Mouse (Mus musculus) limb, embryonic 11.5 days (tissue): Measurements from ENCODE around the gene Tipin. TPM values are rescaled to one million over a fixed set of nuclear protein-coding genes. Genes with fewer than 3 reads are reported as not detected.

ENCODE experiments used
- ATAC-seq: fragments of 200-750 bp; cut with Nextera tagmentation; 2 replicates; pipeline ENCODE4 v1.8.0; 2017; ENCODE audit warnings: low read depth; ENCODE audit not compliant: insufficient number of reproducible peaks, low FRiP score, low TSS enrichment
- DNase-seq: peaks from one replicate; pipeline ENCODE4 v3.0.0-alpha.2; 2015; ENCODE audit warnings: low spot score
- H3K27ac ChIP-seq: fragments of 300-500 bp; sonication (generic); replicated peaks from 2 replicates; pipeline ENCODE4 v1.5.1; 2014; ENCODE audit warnings: low read depth, mild to moderate bottlenecking, low read length
- H3K27me3 ChIP-seq: fragments of 300-500 bp; sonication (generic); 2 replicates; pipeline ENCODE4 v1.6.1; 2014; ENCODE audit warnings: mild to moderate bottlenecking, low read length, mixed read lengths; ENCODE audit not compliant: control insufficient read depth, insufficient read depth
- H3K36me3 ChIP-seq: fragments of 300-500 bp; sonication (generic); 2 replicates; pipeline ENCODE4 v1.6.1; 2014; ENCODE audit warnings: mild to moderate bottlenecking, low read length, moderate library complexity, mixed read lengths; ENCODE audit not compliant: control insufficient read depth, insufficient read depth
- H3K4me1 ChIP-seq: fragments of 300-500 bp; sonication (generic); 2 replicates; pipeline ENCODE4 v1.6.1; 2014; ENCODE audit warnings: low read length, mixed read lengths; ENCODE audit not compliant: control insufficient read depth, insufficient read depth
- H3K4me2 ChIP-seq: fragments of 300-500 bp; sonication (generic); 2 replicates; pipeline ENCODE4 v1.6.1; 2014; ENCODE audit warnings: low read depth, mild to moderate bottlenecking, moderate library complexity; ENCODE audit not compliant: severe bottlenecking
- H3K4me3 ChIP-seq: fragments of 300-500 bp; sonication (generic); 2 replicates; pipeline ENCODE4 v1.5.1; 2014; ENCODE audit warnings: low read depth, low read length
- H3K9ac ChIP-seq: fragments of 300-500 bp; sonication (generic); 2 replicates; pipeline ENCODE4 v1.6.1; 2014; ENCODE audit warnings: mild to moderate bottlenecking, low read length
- H3K9me3 ChIP-seq: fragments of 300-500 bp; sonication (generic); 2 replicates; pipeline ENCODE4 v1.6.1; 2016; ENCODE audit warnings: low read length; ENCODE audit not compliant: control insufficient read depth
- WGBS: fragments of 180-500 bp; shearing (Covaris S2); extraction: QIAGEN DNeasy Blood & Tissue Kit; methylation state at CpG from one replicate; pipeline ENCODE4 v1.1.7; 2014; 5-methylcytosine and 5-hydroxymethylcytosine counted together
- polyA plus RNA-seq: library from polyadenylated mRNA; unstranded; fragments of >200 nt; fragmentation: Nextera tagmentation; extraction: Ambion mirVana; gene quantifications from 2 replicates; pipeline ENCODE4 v1.2.1, GENCODE M21; 2014

The Tipin gene
- polyA plus RNA-seq, 1 experiment from 2014 or later: 287 TPM

- Histone ChIP-seq H3K36me3 (no peaks in the 10 kb centered on the region), H3K4me3 (no peak overlapping the region), H3K4me1 (peaks cover 3% of the 10 kb centered on the region; the same call in 1 of the 2 replicates), H3K9me3 (no peaks in the 10 kb centered on the region), H3K27me3 (no peaks in the 10 kb centered on the region), H3K27ac (no peak overlapping the region; the same call in 1 of the 2 replicates), H3K4me2 (no peak overlapping the region), H3K9ac (no peak overlapping the region)
- 53% methylated on average over 8 of the region's 8 CpGs for WGBS
- DNase-seq (peak; percentile 22), ATAC-seq (no peak)
Observed at GRCm38 (mm10) chr9:64341671-64342070, 60.3 kb downstream of the Tipin start.

DNA sequence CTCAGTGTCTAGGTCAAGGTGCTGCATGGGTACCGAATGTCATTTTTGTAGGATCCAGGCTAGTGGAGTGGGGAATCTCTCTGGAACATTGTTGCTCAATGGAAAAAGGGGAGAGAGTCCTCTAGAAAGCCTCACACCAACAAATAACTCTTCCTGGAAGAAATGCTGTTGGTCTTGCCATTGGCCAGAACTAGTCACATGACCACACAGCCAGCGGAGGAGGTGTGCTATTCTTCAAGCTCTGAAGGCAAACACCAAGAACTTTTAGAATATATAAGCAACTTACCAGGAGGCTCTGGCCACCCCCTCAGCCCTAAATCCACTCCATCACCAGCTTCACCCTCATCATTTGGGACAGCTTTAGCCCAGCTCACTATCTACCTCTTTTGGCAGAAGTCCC is 62.3 kb downstream of the Tipin start:
- DNase-seq (no peak), ATAC-seq (no peak)
- 85% methylated on average over 2 of the region's 2 CpGs for whole genome bisulfite sequencing
- Histone ChIP-seq H3K4me2 (no peak overlapping the region), H3K27ac (no peak overlapping the region), H3K4me3 (no peak overlapping the region), H3K36me3 (no peaks in the 10 kb centered on the region), H3K9me3 (no peaks in the 10 kb centered on the region), H3K9ac (no peak overlapping the region), H3K4me1 (peaks cover 3% of the 10 kb centered on the region; the same call in 1 of the 2 replicates), H3K27me3 (no peaks in the 10 kb centered on the region)

DNA sequence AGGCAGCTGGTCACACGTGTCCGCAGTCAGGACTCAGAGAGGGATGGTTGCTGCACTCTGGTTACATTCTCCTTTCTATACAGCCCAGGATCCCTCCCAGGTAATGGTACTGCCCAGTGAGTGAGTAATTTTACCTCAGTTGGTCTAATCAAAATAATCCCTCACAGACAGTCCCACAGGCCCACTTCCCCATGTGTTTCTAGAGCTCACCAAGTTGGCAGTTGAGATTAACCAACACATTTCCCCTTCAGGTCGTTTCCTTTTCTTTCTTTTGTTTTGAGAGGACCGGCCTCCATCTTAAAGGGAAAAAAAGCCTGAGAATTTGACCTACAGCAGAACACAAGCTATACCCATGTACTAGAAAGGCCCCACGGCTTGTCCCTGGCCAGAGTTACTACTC is 64.5 kb downstream of the Tipin start:
- H3K27ac ChIP-seq: no peak overlapping the region
- WGBS: 72% methylated on average over 5 of the region's 5 CpGs
- no peak overlapping the region for H3K4me2 ChIP-seq
- H3K9me3 ChIP-seq: no peaks in the 10 kb centered on the region
- DNase-seq (no peak), ATAC-seq (no peak)
- H3K4me3 ChIP-seq: no peak overlapping the region
- H3K27me3 ChIP-seq: no peaks in the 10 kb centered on the region
- H3K9ac ChIP-seq: no peak overlapping the region
- no peaks in the 10 kb centered on the region for H3K4me1 ChIP-seq
- no peaks in the 10 kb centered on the region for H3K36me3 ChIP-seq

GRCm38 (mm10) chr9:64347377-64347776 is 66.0 kb downstream of the Tipin start:
- Histone ChIP-seq H3K9me3 (no peaks in the 10 kb centered on the region), H3K27me3 (no peaks in the 10 kb centered on the region), H3K4me3 (no peak overlapping the region), H3K9ac (no peak overlapping the region), H3K36me3 (no peaks in the 10 kb centered on the region), H3K27ac (no peak overlapping the region), H3K4me2 (no peak overlapping the region), H3K4me1 (no peaks in the 10 kb centered on the region)
- WGBS: 0% methylated on average over 1 of the region's 1 CpGs
- DNase-seq (no peak), ATAC-seq (no peak)

DNA sequence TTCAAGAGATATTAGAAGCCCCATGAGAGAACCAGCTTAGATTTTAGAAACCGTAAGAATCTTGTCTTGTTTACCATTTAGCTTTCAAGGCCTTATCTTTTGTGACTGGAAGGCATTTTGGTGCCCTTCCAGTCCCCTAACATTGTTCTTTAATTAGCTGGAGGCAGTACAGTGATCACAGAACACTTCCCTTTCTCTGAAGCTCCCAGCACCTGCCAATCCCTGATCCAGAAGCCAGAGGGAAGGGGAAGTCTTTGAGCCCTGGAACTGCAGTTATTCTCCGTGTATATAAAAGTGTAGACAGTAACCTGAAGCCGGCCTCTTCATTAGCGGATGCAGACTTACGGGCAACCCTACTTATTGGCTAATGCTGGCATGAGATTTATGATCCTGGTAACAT is 68.1 kb downstream of the Tipin start:
- Histone ChIP-seq H3K4me2 (no peak overlapping the region), H3K27me3 (no peaks in the 10 kb centered on the region), H3K36me3 (no peaks in the 10 kb centered on the region), H3K4me3 (no peak overlapping the region), H3K27ac (no peak overlapping the region), H3K9ac (no peak overlapping the region), H3K9me3 (no peaks in the 10 kb centered on the region), H3K4me1 (no peaks in the 10 kb centered on the region)
- DNase-seq (peak; percentile 37), ATAC-seq (no peak)
- 29% methylated on average over 5 of the region's 5 CpGs for WGBS

DNA sequence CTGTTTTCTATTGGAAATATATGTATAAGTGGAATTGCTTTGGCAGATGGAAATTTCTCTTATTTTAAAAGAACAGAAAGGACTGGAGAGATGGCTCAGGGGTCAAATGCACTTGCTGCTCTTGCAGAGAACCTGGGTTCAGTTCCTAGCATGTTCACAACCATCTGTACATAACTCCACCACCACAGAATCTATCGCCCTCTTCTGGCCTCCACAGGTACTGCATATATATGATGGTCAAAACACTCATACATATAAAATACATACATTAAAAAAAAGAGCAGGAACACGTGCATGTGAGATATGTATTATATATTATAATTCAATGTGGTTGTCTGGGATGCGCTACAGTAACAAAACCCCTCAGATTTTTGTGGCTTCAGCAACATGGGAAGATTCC is 69.8 kb downstream of the Tipin start:
- Histone ChIP-seq H3K4me1 (no peaks in the 10 kb centered on the region), H3K9ac (no peak overlapping the region), H3K36me3 (no peaks in the 10 kb centered on the region), H3K4me3 (no peak overlapping the region), H3K27me3 (no peaks in the 10 kb centered on the region), H3K9me3 (no peaks in the 10 kb centered on the region), H3K4me2 (no peak overlapping the region), H3K27ac (no peak overlapping the region)
- WGBS: 42% methylated on average over 3 of the region's 3 CpGs
- ATAC-seq (no peak), DNase-seq (peak; percentile 42)

Other genes with a start within 250 kb of the Tipin start
- gene Lctl, start 164.4 kb upstream of the Tipin start, polyA plus RNA-seq: not detected in 2 replicates
- 36.0 and 41.3 TPM in 2 replicates for gene Zwilch, start 108.5 kb upstream of the Tipin start, polyA plus RNA-seq
- gene Rpl4, start 108.2 kb upstream of the Tipin start, polyA plus RNA-seq: 1,355 and 1,360 TPM in 2 replicates
- gene Snapc5, start 102.3 kb upstream of the Tipin start, polyA plus RNA-seq: 27.2 and 28.8 TPM in 2 replicates
- 3.1 and 3.3 TPM in 2 replicates for gene Uchl4, start 46.4 kb upstream of the Tipin start, polyA plus RNA-seq
- gene Map2k1, start 27.9 kb upstream of the Tipin start, polyA plus RNA-seq: 75.1 and 79.8 TPM in 2 replicates
- 23.2 and 23.6 TPM in 2 replicates for gene Dis3l, start 59.7 kb downstream of the Tipin start, polyA plus RNA-seq
- 1.4 and 1.6 TPM in 2 replicates for gene Megf11, start 104.0 kb downstream of the Tipin start, polyA plus RNA-seq